Mouse (Mus musculus) pancreas, adult 10 weeks (tissue): ENCODE data around the gene Gzmf. TPM values are rescaled to one million over a fixed set of nuclear protein-coding genes. Genes with fewer than 3 reads are reported as not detected.

Experiments
- polyA plus RNA-seq: library from polyadenylated mRNA; stranded (reverse); fragments of 350-450 nt; fragmentation: Illumina TruSeq; extraction: RNeasy Lipid Tissue Mini Kit (QIAGEN cat#74804); gene quantifications from one replicate; pipeline ENCODE4 v1.2.3, GENCODE M21; 2015; ENCODE audit warnings: low read depth, low replicate concordance; ENCODE audit not compliant: insufficient read depth

Gene Gzmf
- polyA plus RNA-seq = not detected

GRCm38 (mm10) chr14:56211317-56211716, at the start of gene Gzmf:
TSS of gene Gzmf (minus strand) at chr14:56211417.

GRCm38 (mm10) chr14:56234556-56234955, 23.3 kb upstream of the Gzmf start, which contains the start of gene Gzmc:
TSS of gene Gzmc (minus strand) at chr14:56234656.

GRCm38 (mm10) chr14:56174499-56174898, 36.7 kb downstream of the Gzmf start, which contains the start of gene Gzmn:
TSS of gene Gzmn (minus strand) at chr14:56174599.

GRCm38 (mm10) chr14:56159479-56159878, 51.7 kb downstream of the Gzmf start, which contains the start of gene Gzmg:
TSS of gene Gzmg (minus strand) at chr14:56159579.

Other genes with a start within 250 kb of the Gzmf start
- not detected for gene Mcpt1, start 193.4 kb downstream of the Gzmf start, polyA plus RNA-seq
- gene Mcpt9, start 180.9 kb downstream of the Gzmf start, polyA plus RNA-seq = not detected
- not detected for gene Mcpt2, start 169.4 kb downstream of the Gzmf start, polyA plus RNA-seq
- gene Mcpt4, start 149.1 kb downstream of the Gzmf start, polyA plus RNA-seq = not detected
- not detected for gene Mcpt8, start 126.1 kb downstream of the Gzmf start, polyA plus RNA-seq
- not detected for gene Ctsg, start 108.8 kb downstream of the Gzmf start, polyA plus RNA-seq
- not detected for gene Gzme, start 90.8 kb downstream of the Gzmf start, polyA plus RNA-seq
- not detected for gene Gzmd, start 78.8 kb downstream of the Gzmf start, polyA plus RNA-seq
- gene Gzmg, start 51.8 kb downstream of the Gzmf start, polyA plus RNA-seq = not detected
- gene Gzmn, start 36.8 kb downstream of the Gzmf start, polyA plus RNA-seq = not detected
- not detected for gene Gzmc, start 23.2 kb upstream of the Gzmf start, polyA plus RNA-seq
- gene Gzmb, start 50.8 kb upstream of the Gzmf start, polyA plus RNA-seq = not detected
- not detected for gene Atp12a, start 153.7 kb upstream of the Gzmf start, polyA plus RNA-seq
- gene Rnf17, start 191.2 kb upstream of the Gzmf start, polyA plus RNA-seq = not detected